ENCODE assay signal across 8 mouse cellular contexts in the genomic region with DNA sequence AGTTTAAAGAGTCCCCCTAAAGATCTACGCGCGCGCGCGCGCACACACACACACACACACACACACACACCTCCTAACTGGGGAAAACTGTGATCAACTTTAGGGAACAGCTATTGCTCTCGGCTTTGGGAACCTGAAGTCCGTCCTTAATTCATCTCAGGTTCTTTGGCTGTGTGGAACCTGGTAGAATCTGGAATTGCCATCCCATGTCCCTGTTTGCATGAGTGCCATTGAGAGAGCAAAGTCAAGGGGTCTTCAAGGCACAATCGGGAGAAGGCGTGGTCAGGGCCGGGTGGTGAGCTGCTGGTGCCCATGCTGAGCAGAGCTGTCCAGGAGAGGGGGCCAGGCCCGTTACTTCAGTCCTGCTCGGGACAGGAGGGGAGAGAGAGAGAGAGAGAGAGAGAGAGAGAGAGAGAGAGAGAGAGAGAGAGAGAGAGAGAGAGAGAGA. TPM values are rescaled to one million over a fixed set of nuclear protein-coding genes. Genes with fewer than 3 reads are reported as not detected.
DNase-seq lines count a peak whose midpoint lies in the region; ATAC-seq lines count a peak whose summit lies in the region.

No protein-coding gene starts in this region.

- no peaks in the 10 kb centered on the region for H3K27me3 ChIP-seq in hindbrain, embryonic 10.5 days (ENCODE audit: insufficient read depth, poor library complexity, severe bottlenecking)
- H3K27me3 ChIP-seq in liver, embryonic 12.5 days (replicated peaks): no peaks in the 10 kb centered on the region
- no peaks in the 10 kb centered on the region for H3K27me3 ChIP-seq in neural tube, embryonic 15.5 days (replicated peaks)

- H3K36me3 ChIP-seq in hindbrain, embryonic 10.5 days: peaks cover 13% of the 10 kb centered on the region
- H3K36me3 ChIP-seq in liver, embryonic 12.5 days: peaks cover 6% of the 10 kb centered on the region; the same call in 1 of the 2 replicates
- H3K36me3 ChIP-seq in neural tube, embryonic 15.5 days: no peaks in the 10 kb centered on the region

- peak overlapping the region; percentile 91 for H3K4me3 ChIP-seq in hindbrain, embryonic 10.5 days
- peak overlapping the region; percentile 70 for H3K4me3 ChIP-seq in liver, embryonic 12.5 days
- H3K4me3 ChIP-seq in neural tube, embryonic 15.5 days (replicated peaks): peak overlapping the region; percentile 69

- peak; percentile 44 for ATAC-seq in CD4-positive, CD25-positive, alpha-beta regulatory T cell, adult 4 months
- 0 out of 2 replicates have a peak, but pooled peaks have one; percentile 48 for ATAC-seq in liver, embryonic 12.5 days
- peak; percentile 84 for ATAC-seq in neural tube, embryonic 15.5 days (ENCODE audit: low FRiP score)

- peak; percentile 52 for DNase-seq in adrenal gland, adult 2 months
- DNase-seq in adrenal gland, postnatal 25 days: no peak
- DNase-seq in embryo, embryonic 10.5 days (ENCODE audit: low spot score): peak; percentile 89
- DNase-seq in hindbrain, embryonic 10.5 days (ENCODE audit: low spot score): peak; percentile 81
- no peak for DNase-seq in urinary bladder, adult 2 months (ENCODE audit: low spot score)

- H3K4me1 ChIP-seq in hindbrain, embryonic 10.5 days (replicated peaks): peaks cover 32% of the 10 kb centered on the region
- H3K4me1 ChIP-seq in liver, embryonic 12.5 days: peaks cover 34% of the 10 kb centered on the region
- peaks cover 34% of the 10 kb centered on the region for H3K4me1 ChIP-seq in neural tube, embryonic 15.5 days

- peak overlapping the region; percentile 63 for H3K9ac ChIP-seq in liver, embryonic 12.5 days
- peak overlapping the region; percentile 51 for H3K9ac ChIP-seq in neural tube, embryonic 15.5 days (replicated peaks)

- no peaks in the 10 kb centered on the region for H3K9me3 ChIP-seq in hindbrain, embryonic 10.5 days
- no peaks in the 10 kb centered on the region; the same call in 1 of the 2 replicates for H3K9me3 ChIP-seq in liver, embryonic 12.5 days (replicated peaks)
- no peaks in the 10 kb centered on the region for H3K9me3 ChIP-seq in neural tube, embryonic 15.5 days (replicated peaks)

- WGBS in hindbrain, embryonic 10.5 days: 2% methylated on average over 14 of the region's 14 CpGs
- under 1% methylated on average over 14 of the region's 14 CpGs for WGBS in liver, embryonic 12.5 days (ENCODE audit: insufficient replicate concordance)
- under 1% methylated on average over 14 of the region's 14 CpGs for WGBS in neural tube, embryonic 15.5 days

- H3K4me2 ChIP-seq in liver, embryonic 12.5 days: peak overlapping the region; percentile 87
- peak overlapping the region; percentile 87 for H3K4me2 ChIP-seq in neural tube, embryonic 15.5 days

- H3K27ac ChIP-seq in hindbrain, embryonic 10.5 days: peak overlapping the region; percentile 98
- no peak overlapping the region for H3K27ac ChIP-seq in liver, embryonic 12.5 days
- peak overlapping the region; percentile 69 for H3K27ac ChIP-seq in neural tube, embryonic 15.5 days (replicated peaks)

RNA-seq across cellular contexts. Expression of a gene that starts 0.3 kb away (rescaled TPM):
- total RNA-seq in adrenal gland, adult 2 months (2021): 10 to 100 TPM in 1 of 2 experiments, 1 to 10 TPM in 1; 8.9 to 16.1 TPM
- 16.6 and 18.3 TPM in 2 replicates for polyA plus RNA-seq in adrenal gland, adult 2 months (2012; rRNA removed)
- 11.2 and 14.1 TPM in 2 replicates for total RNA-seq in adrenal gland, postnatal 25 days (2021)
- polyA plus RNA-seq in CD4-positive, CD25-positive, alpha-beta regulatory T cell, adult 4 months (2017; shearing (Covaris generic)): 1 to 10 TPM; 3.7 to 4.5 TPM
- 51.1 and 53.9 TPM in 2 replicates for polyA plus RNA-seq in hindbrain, embryonic 10.5 days (2016; fragmentation: Nextera tagmentation; extraction: Ambion mirVana)
- 9.5 and 10.5 TPM in 2 replicates for polyA plus RNA-seq in liver, embryonic 12.5 days (2016; fragmentation: Nextera tagmentation; extraction: Ambion mirVana)
- 9.8 and 12.2 TPM in 2 replicates for polyA plus RNA-seq in neural tube, embryonic 15.5 days (2015; fragmentation: Nextera tagmentation; extraction: Ambion mirVana)
- polyA plus RNA-seq in urinary bladder, adult 2 months (2012; rRNA removed): 6.5 and 7.0 TPM in 2 replicates

RNA-seq across cellular contexts. Expression of a gene that starts 11.8 kb away (rescaled TPM):
- total RNA-seq in adrenal gland, adult 2 months (2021): under 1 TPM in 1 of 2 experiments, not detected in 1; 0.35 TPM
- not detected in 2 replicates for polyA plus RNA-seq in adrenal gland, adult 2 months (2012; rRNA removed)
- not detected in 2 replicates for total RNA-seq in adrenal gland, postnatal 25 days (2021)
- polyA plus RNA-seq in CD4-positive, CD25-positive, alpha-beta regulatory T cell, adult 4 months (2017; shearing (Covaris generic)): not detected
- 2.2 and 3.2 TPM in 2 replicates for polyA plus RNA-seq in hindbrain, embryonic 10.5 days (2016; fragmentation: Nextera tagmentation; extraction: Ambion mirVana)
- polyA plus RNA-seq in liver, embryonic 12.5 days (2016; fragmentation: Nextera tagmentation; extraction: Ambion mirVana): 29.1 and 32.7 TPM in 2 replicates
- 1.6 and 1.8 TPM in 2 replicates for polyA plus RNA-seq in neural tube, embryonic 15.5 days (2015; fragmentation: Nextera tagmentation; extraction: Ambion mirVana)
- 34.8 and 49.5 TPM in 2 replicates for polyA plus RNA-seq in urinary bladder, adult 2 months (2012; rRNA removed)

RNA-seq across cellular contexts. Expression of a gene that starts 34.6 kb away (rescaled TPM):
- total RNA-seq in adrenal gland, adult 2 months (2021): 1,000 to 10,000 TPM; 1,129 to 1,275 TPM
- polyA plus RNA-seq in adrenal gland, adult 2 months (2012; rRNA removed): 61.9 and 71.3 TPM in 2 replicates
- total RNA-seq in adrenal gland, postnatal 25 days (2021): 1,141 and 1,199 TPM in 2 replicates
- 1,000 to 10,000 TPM; 6,591 to 8,533 TPM for polyA plus RNA-seq in CD4-positive, CD25-positive, alpha-beta regulatory T cell, adult 4 months (2017; shearing (Covaris generic))
- polyA plus RNA-seq in hindbrain, embryonic 10.5 days (2016; fragmentation: Nextera tagmentation; extraction: Ambion mirVana): 1,744 and 1,823 TPM in 2 replicates
- polyA plus RNA-seq in liver, embryonic 12.5 days (2016; fragmentation: Nextera tagmentation; extraction: Ambion mirVana): 1,876 and 1,897 TPM in 2 replicates
- polyA plus RNA-seq in neural tube, embryonic 15.5 days (2015; fragmentation: Nextera tagmentation; extraction: Ambion mirVana): 1,019 and 1,216 TPM in 2 replicates
- polyA plus RNA-seq in urinary bladder, adult 2 months (2012; rRNA removed): 2,458 and 3,073 TPM in 2 replicates

Comparison
In these comparisons a context has a peak if more than half of its experiments do, and no peak if none do; other contexts are left out.
1. DNase-seq: peak in adrenal gland, adult 2 months (single experiment), embryo, embryonic 10.5 days (single experiment) and hindbrain, embryonic 10.5 days (single experiment); none in adrenal gland, postnatal 25 days (single experiment) and urinary bladder, adult 2 months (single experiment).
2. RNA of a gene that starts 34.6 kb away (polyA plus RNA-seq): 6,591 to 8,533 TPM in CD4-positive, CD25-positive, alpha-beta regulatory T cell, adult 4 months, 2,458 to 3,073 TPM in urinary bladder, adult 2 months, 1,876 to 1,897 TPM in liver, embryonic 12.5 days, 1,744 to 1,823 TPM in hindbrain, embryonic 10.5 days and 1,019 to 1,216 TPM in neural tube, embryonic 15.5 days; 61.9 to 71.3 TPM in adrenal gland, adult 2 months; every median in the first group is over 10 times any median in the second.
3. Peak in every context shown above with its lines, with median percentiles within 50 percentile points of each other: ATAC-seq and H3K4me3 ChIP-seq.